Mouse (Mus musculus) splenic B cell, adult 2 months (primary cell): ENCODE results near the gene Il5.
A peak's percentile ranks its signal among the peaks of the same experiment; 100 is the strongest.

Source experiments
- DNase-seq: peaks from one replicate; pipeline ENCODE4 v3.0.0-alpha.2; 2011; ENCODE audit warnings: low read depth, low spot score
- H3K27me3 ChIP-seq: 2 replicates; pipeline ENCODE4 v1.6.1; 2012; ENCODE audit warnings: mild to moderate bottlenecking, low read length, moderate library complexity, mixed read lengths; ENCODE audit not compliant: control insufficient read depth, poor library complexity, insufficient read depth, severe bottlenecking
- H3K36me3 ChIP-seq: 2 replicates; pipeline ENCODE4 v1.6.1; 2012; ENCODE audit warnings: mild to moderate bottlenecking, low read length, moderate library complexity, mixed read lengths; ENCODE audit not compliant: control insufficient read depth, poor library complexity, insufficient read depth, severe bottlenecking

The Il5 gene

GRCm38 (mm10) chr11:53758791-53759351, 38.3 kb downstream of the Il5 start:
- peak; percentile 36 for DNase-seq
- Histone ChIP-seq H3K36me3 (no peaks in the 10 kb centered on the region), H3K27me3 (no peaks in the 10 kb centered on the region)

GRCm38 (mm10) chr11:53759545-53760406, 39.2 kb downstream of the Il5 start:
- no peaks in the 10 kb centered on the region for H3K27me3 ChIP-seq
- no peaks in the 10 kb centered on the region for H3K36me3 ChIP-seq
- DNase-seq = no peak

- H3K27me3 ChIP-seq = no peaks in the 10 kb centered on the region
- DNase-seq = no peak
- no peaks in the 10 kb centered on the region for H3K36me3 ChIP-seq
Observed at GRCm38 (mm10) chr11:53761284-53761683, 40.7 kb downstream of the Il5 start.

GRCm38 (mm10) chr11:53761822-53762221, 41.2 kb downstream of the Il5 start:
- no peaks in the 10 kb centered on the region for H3K27me3 ChIP-seq
- no peak for DNase-seq
- H3K36me3 ChIP-seq = no peaks in the 10 kb centered on the region

GRCm38 (mm10) chr11:53762426-53762825, 41.8 kb downstream of the Il5 start:
- H3K27me3 ChIP-seq = no peaks in the 10 kb centered on the region
- no peaks in the 10 kb centered on the region for H3K36me3 ChIP-seq
- DNase-seq = no peak

- H3K27me3 ChIP-seq = no peaks in the 10 kb centered on the region
- H3K36me3 ChIP-seq = no peaks in the 10 kb centered on the region
- DNase-seq = peak; percentile 57
Observed at GRCm38 (mm10) chr11:53762827-53763495, 42.4 kb downstream of the Il5 start.

- peak; percentile 95 for DNase-seq
- H3K36me3 ChIP-seq = no peaks in the 10 kb centered on the region
- H3K27me3 ChIP-seq = no peaks in the 10 kb centered on the region
Observed at GRCm38 (mm10) chr11:53763496-53764140, 43.0 kb downstream of the Il5 start.

- no peaks in the 10 kb centered on the region for H3K36me3 ChIP-seq
- DNase-seq = no peak
- H3K27me3 ChIP-seq = no peaks in the 10 kb centered on the region
Observed at GRCm38 (mm10) chr11:53764581-53764980, 44.0 kb downstream of the Il5 start.

GRCm38 (mm10) chr11:53768422-53769184, 48.0 kb downstream of the Il5 start:
- DNase-seq = peak; percentile 64
- H3K36me3 ChIP-seq = peaks cover 15% of the 10 kb centered on the region
- H3K27me3 ChIP-seq = no peaks in the 10 kb centered on the region

- H3K36me3 ChIP-seq = peaks cover 19% of the 10 kb centered on the region
- H3K27me3 ChIP-seq = no peaks in the 10 kb centered on the region
- DNase-seq = no peak
Observed at GRCm38 (mm10) chr11:53769185-53769576, 48.6 kb downstream of the Il5 start.

GRCm38 (mm10) chr11:53769760-53770124, 49.1 kb downstream of the Il5 start, which contains the start of gene Irf1:
Gene Irf1 (plus strand): TSS chr11:53770014.
- H3K36me3 ChIP-seq = peaks cover 23% of the 10 kb centered on the region
- H3K27me3 ChIP-seq = no peaks in the 10 kb centered on the region
- DNase-seq = peak; percentile 98

GRCm38 (mm10) chr11:53770125-53770791, 49.7 kb downstream of the Il5 start:
- peaks cover 23% of the 10 kb centered on the region for H3K36me3 ChIP-seq
- peak; percentile 76 for DNase-seq
- H3K27me3 ChIP-seq = no peaks in the 10 kb centered on the region

- Histone ChIP-seq H3K36me3 (peaks cover 28% of the 10 kb centered on the region), H3K27me3 (no peaks in the 10 kb centered on the region)
- DNase-seq = no peak
Observed at GRCm38 (mm10) chr11:53771001-53771744, 50.6 kb downstream of the Il5 start.
